Mouse (Mus musculus) layer of hippocampus, adult 8-10 months (tissue): ENCODE measurements at regions not wholly inside any gene's neighbourhood (a gene's known extent, or its start where the extent isn't known, plus 50 kb on each side); places are given as distances from the start of the nearest gene placed in this dataset.
A peak's percentile ranks its signal among the peaks of the same experiment; 100 is the strongest.

ENCODE experiments used
- DNase-seq, 2 experiments: peaks; one replicate each; pipeline ENCODE4 v3.0.0; 2022; ENCODE audit warnings: low spot score in 2 of 2

DNA sequence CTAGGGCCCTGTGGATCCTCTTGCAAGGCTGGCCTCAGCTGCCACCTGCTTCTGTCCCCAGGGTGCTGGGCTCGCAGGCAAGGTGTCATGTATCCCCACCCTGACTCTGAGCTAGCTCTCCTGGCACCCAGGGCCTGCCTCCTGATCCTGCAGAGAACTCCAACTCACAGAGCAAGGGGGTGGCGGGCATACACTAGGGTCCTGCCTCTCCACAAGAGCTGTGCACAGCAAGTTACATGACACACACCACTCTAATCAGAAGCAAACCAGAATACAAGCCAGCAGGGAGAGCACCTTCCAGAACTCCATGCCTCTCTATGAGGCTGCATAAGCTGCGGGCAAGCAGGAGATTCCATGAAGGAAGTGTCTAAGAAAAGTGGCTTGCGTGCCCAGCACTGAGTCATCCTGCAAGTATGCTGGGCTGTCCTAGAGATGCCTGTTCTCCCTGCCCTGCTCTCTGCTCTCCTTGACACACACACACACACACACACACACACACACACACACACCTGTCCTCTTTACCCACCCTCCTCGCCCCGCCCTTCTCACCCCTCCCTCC, 208.8 kb upstream of the Arid1b start:
- no peak for DNase-seq

GRCm38 (mm10) chr17:4786524-4786923, 207.6 kb upstream of the Arid1b start:
- no peak for DNase-seq

- no peak for DNase-seq
These were observed 202.3 kb upstream of the Arid1b start for GRCm38 (mm10) chr17:4791873-4792272.

DNA sequence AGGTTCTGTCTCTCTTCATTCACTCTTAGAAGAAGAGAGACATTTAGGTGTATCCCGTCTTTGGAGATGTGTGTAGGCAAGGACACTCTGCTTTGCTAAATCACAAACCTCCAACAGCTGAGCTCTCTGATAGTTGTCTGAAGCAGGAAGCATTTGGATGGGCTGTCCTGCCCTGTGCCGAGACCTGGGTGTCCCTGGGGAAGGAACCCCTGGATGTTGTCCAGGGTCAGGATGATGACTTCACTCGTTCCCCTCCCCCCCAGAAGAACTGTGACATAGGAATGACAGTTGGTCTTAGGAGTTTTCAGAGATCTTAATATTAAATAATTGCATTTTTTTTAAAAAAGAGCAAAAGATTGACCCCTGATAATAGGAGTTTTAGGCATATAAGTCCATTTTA, 197.9 kb upstream of the Arid1b start:
- no peak for DNase-seq

GRCm38 (mm10) chr17:4804013-4804412, 190.1 kb upstream of the Arid1b start:
- no peak for DNase-seq

DNA sequence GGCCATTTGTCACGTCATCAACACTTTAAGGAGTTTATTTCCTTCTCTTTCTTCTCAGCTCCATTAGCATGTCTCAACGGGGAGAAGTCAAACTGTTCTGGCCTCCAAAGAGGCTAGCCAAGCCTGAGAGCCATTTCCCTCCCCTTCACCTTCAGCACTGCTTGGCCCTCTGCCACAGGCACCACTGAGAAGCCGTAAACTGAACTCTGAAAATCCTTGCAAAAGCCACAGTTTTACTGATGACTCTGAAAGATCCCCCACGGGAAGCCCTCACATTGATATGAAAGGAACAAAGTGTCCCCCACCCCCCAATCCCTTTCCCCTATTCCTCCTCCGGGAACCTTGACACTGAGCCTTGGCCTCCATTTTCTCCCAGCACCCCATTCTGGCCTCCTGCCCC, 188.1 kb upstream of the Arid1b start:
- DNase-seq = no peak

- DNase-seq = no peak
These were observed 185.2 kb upstream of the Arid1b start for GRCm38 (mm10) chr17:4808926-4809325.

- DNase-seq = no peak
These were observed 180.9 kb upstream of the Arid1b start for GRCm38 (mm10) chr17:4813232-4813631.

GRCm38 (mm10) chr17:4813666-4814065, 180.5 kb upstream of the Arid1b start:
- DNase-seq = no peak

DNA sequence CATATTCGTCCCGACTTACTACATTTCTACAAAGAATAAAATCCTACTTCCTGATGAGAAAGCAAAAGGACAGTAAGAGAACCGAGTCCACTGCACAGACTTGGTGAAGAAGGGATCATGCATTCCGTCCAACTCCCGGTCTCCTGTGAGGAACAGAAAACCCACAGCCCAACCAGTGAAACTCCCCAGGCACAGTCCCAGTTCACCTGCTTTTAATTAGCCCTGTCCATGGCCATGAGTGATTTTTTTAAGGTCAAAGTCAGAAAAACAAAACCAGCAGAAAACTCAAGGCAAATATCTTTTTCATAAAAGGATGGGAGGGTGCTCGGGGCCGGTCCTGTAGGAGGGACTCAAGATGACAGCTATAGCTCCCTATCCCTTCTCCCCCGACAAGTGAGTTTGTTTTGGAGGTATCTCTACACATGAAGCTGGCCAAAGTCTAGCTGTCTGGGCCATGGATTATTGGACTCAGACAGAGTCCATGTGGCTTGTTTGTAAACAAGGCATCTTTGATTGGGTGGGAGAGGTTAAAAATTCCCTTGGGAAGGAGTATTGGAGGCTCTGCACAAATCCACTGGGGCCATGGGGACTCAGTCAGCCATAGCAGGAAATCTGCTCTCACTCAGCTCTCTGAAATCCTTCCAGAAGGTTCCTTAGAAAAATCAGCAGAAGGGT, 168.8 kb upstream of the Arid1b start:
- DNase-seq = no peak

- peak; percentile 28 to 35 for DNase-seq
These were observed 160.1 kb upstream of the Arid1b start for GRCm38 (mm10) chr17:4834065-4834464.

DNA sequence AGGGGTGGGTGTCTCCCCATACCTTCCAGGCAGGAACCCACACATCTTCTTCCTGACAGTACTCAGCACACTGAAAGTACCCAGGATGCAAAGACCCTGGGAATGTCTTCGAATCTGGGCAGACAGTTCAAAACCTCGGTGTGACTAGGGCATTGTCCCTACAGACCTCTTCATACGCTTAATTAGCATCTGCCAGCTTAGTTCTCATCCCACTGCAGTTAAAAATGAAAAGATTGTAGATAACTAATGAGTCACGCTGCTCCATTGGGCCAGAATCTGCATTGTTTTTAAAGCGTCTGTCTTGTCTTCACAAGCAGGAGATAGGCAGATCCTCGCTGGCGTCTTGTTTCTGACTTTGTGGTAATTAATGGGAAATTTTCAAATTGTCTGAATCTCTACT, 159.6 kb upstream of the Arid1b start:
- DNase-seq = peak; percentile 7 to 8

- peak; percentile 24 to 26 for DNase-seq
These were observed 158.9 kb upstream of the Arid1b start for GRCm38 (mm10) chr17:4835065-4835705.

DNA sequence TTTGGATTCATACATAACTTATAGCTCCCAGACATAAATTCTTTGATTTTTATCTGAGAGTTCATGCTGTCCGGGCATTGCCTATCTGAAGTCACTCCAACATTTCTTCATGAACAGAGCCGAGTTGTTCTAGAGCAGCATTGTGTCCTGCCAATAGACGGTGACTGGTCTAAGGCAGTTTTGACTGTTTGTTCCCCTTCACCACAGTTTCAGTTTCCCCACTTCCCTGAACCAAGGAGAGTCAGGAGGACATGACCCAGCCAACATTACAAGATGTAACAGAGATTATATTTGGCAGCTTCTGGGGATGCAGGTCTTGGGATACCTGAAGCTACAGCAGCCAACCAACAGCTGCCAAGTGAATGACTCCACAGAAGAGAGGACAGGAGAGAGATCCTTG, 154.0 kb upstream of the Arid1b start:
- DNase-seq = no peak

DNA sequence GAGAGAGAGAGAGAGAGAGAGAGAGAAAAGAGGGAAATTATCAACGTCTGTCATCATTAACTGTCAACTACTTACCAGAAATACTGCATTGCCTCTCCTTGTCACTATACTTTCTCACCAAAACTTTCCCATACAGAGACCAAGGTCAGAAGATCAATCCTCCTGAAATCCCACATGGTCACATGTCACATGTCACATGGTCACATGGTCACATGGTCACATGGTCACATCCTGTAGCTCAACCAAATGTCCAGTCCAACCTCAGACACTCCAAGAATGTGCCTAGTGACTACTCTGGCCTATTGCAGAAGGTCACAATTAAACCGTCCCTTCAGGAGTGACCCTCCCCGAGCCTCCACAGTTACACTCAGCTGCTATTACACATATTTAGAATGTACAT, 135.8 kb upstream of the Arid1b start:
- no peak for DNase-seq

DNA sequence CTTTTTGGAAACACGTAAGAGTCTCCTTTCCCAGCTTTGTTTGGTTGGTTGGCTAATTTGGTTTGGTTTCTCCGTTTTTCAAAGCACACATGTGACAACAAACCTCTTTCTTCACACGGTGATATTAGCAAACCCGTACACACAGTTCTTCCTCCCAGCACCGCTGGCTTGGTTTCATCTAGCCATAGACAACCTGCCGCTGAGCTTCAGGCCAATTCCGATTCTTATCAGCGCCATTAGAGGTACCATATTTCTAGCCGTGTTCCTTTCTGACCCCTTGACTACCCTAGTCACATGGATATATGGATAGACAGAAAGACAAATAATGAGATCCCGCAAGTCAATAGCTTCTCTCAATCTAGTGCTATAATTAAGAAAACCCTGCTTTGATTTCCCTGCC, 129.2 kb upstream of the Arid1b start:
- DNase-seq = no peak

DNA sequence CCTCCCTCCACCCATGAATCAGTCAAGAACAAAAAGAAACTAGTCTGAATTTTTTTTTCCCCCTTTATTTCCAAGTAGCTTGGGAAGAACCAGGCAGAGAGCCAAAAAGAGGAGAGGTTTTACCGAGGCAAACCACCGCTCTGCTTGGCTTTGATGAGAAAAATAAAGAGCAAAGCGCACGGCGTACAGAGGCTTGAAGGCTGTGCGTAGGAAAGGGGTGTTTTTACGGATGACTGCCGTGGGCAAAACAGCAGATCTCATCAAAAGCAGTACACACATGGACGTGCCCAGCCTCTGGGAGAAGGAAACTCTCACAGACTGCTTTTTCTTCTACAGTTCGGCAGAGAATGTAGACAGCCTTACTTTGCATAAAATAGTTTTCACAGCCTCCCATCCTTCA, 128.5 kb upstream of the Arid1b start:
- peak; percentile 18 to 28 for DNase-seq

DNA sequence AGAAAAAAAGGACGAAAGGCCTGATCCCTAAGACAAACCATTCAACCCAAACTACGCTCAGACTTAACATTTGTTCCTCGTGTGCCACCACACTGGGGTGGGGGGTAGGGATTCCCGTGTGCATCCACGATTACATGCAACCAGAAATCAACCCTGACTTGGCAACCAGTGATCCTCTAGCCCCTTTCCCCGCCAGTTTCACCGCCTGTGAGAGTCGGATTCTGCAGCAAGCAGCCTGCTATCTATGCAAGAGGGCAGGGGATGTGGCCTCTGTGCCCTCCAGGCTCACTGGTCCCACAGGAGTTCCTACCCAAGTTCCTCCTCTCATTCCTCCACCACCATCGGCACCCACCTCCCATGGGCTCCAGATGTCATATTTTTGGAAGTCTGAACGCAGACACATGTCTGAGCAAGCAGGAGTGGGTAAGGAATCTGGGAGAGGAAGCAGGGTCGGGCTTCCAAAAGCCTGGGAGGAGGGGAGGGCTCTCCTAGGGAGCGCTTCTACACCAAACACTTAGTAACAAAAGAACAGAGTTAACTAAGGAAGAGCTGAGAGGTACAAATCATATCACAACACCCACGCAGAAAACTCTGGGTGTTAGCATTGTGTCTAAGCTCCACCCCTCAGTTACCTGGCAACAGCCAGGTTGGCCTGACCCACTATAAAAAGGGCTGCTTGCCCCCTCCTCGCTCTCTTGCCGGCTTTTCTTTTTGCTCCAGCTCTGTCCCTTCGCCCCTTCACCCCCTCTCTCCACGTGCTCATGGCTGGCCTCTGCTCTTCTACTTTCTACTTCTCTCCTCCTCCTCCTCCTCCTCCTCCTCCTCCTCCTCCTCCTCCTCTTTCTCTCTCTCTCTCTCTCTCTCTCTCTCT, 127.9 kb upstream of the Arid1b start:
- no peak for DNase-seq

DNA sequence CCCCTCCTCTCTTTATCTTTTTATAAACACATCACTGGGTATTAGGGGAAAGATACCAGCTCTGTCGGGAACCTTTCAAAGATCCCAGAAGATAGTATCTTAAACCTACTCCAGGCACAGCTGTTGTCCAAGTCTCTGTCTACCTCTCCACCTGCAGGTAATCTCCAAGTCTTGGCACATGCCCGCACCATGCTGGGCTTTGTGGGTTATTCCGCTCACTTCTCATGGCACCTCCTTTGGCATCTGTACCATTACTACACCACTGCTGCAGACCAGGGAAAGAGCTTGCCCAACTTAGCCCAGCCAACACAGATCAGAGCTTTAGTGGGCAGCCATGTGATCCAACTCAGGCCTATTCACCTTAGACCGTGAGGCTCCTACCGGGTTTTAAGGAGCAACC, 127.0 kb upstream of the Arid1b start:
- DNase-seq = no peak

DNA sequence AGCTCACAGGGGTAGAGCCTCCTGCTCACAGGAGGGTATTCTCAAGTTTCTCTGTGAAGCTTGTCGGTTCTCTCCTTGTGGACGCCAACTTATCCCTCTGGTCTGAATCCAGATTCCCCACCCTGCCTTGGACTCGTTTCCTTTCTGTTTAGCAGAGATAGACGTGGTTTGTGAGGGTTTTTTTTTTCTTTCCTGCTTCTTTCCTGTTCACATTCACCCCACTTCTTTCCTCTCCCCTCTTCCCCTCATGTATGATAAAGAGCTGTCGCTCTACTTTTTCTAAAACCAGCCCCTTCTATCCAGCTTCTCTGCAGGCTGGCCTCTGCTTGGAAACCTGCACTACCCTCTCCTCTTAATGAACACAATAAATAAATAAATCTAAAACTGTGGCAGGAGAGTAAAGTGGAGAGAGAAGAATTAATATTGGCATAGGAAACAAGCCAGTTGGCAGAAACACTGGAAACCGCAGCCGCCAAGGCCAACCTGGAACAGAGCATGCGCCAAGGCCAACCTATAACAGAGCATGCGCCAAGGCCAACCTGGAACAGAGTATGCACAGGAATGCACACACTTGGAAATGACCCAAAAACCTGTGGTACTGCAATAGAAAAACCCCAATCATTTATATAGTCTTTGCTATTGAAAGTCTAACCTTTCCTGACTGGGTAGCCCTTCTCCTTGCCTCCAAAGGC, 126.2 kb upstream of the Arid1b start:
- DNase-seq = no peak

DNA sequence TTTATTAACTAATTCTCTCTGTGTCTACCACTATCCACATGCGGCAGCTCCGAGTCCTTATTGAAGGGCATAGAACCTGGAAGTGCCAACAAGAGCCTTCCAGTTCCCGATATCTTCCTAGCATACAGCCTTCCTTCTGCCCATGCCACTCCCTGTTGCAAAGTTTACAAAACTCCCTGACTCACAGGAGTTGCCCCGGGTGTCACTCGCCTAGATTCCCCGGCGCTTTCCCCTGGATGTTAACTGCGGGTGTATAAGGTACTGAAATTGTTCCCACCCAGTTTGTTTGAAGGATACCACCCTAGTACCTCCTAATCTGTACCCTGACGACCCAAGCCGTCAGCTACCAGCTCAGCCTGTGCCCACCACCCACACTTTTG, 125.7 kb upstream of the Arid1b start:
- no peak for DNase-seq

- DNase-seq = no peak
These were observed 125.3 kb upstream of the Arid1b start for GRCm38 (mm10) chr17:4868861-4869260.
